Comparison of ENCODE assay signal across 14 mouse cellular contexts in genomic region chr19:53564174-53564573, GRCm38 (mm10). TPM values are rescaled to one million over a fixed set of nuclear protein-coding genes. Genes with fewer than 3 reads are reported as not detected.
DNase-seq lines count a peak whose midpoint lies in the region; ATAC-seq and TF ChIP-seq lines count a peak whose summit lies in the region.
"Had no signal": no experiment of that assay in that cellular context is flagged by ENCODE, and none has a peak within 500 bp of the region (broad histone marks: within the 10 kb centered on the region; RNA-seq: fewer than 3 reads in every experiment).

No protein-coding gene starts in this region.

- WGBS in kidney, postnatal 0 days: 32% methylated on average over 4 of the region's 4 CpGs

- H3K27ac ChIP-seq in kidney, postnatal 0 days: no peak overlapping the region
- H3K27ac ChIP-seq: embryonic facial prominence, embryonic 13.5 days; heart, embryonic 13.5 days; hindbrain, embryonic 13.5 days had no signal

- H3K4me1 ChIP-seq in kidney, postnatal 0 days (replicated peaks; ENCODE audit: insufficient read depth, low read length): no peaks in the 10 kb centered on the region; the same call in 1 of the 2 replicates
- H3K4me1 ChIP-seq: embryonic facial prominence, embryonic 13.5 days had no signal

- H3K4me3 ChIP-seq in kidney, postnatal 0 days (replicated peaks; ENCODE audit: low read depth, low read length): no peak overlapping the region
- H3K4me3 ChIP-seq: embryonic facial prominence, embryonic 13.5 days; heart, embryonic 13.5 days; hindbrain, embryonic 13.5 days had no signal

- no peaks in the 10 kb centered on the region for H3K36me3 ChIP-seq in kidney, postnatal 0 days (ENCODE audit: insufficient read depth, low read length)
- H3K36me3 ChIP-seq: embryonic facial prominence, embryonic 13.5 days; heart, embryonic 13.5 days; hindbrain, embryonic 13.5 days had no signal

- DNase-seq in adrenal gland, adult 2 months: peak; percentile 53
- no peak for DNase-seq in adrenal gland, postnatal 4 days (ENCODE audit: low spot score in 2 of 2)
- peak; percentile 67 to 68 for DNase-seq in kidney, adult 8-10 months
- no peak for DNase-seq in kidney, postnatal 4 days
- DNase-seq in kidney, postnatal 0 days (ENCODE audit: low spot score): no peak
- DNase-seq in cerebellum, adult 11 months: no peak
- DNase-seq in B cell, adult 2 months: no peak
- DNase-seq: cerebellum, postnatal 14 days; lung, adult 2 months had no signal

- H3K9ac ChIP-seq in kidney, postnatal 0 days (ENCODE audit: low read depth, low read length): no peak overlapping the region
- H3K9ac ChIP-seq: embryonic facial prominence, embryonic 13.5 days; heart, embryonic 13.5 days; hindbrain, embryonic 13.5 days had no signal

- no peaks in the 10 kb centered on the region for H3K9me3 ChIP-seq in kidney, postnatal 0 days (replicated peaks; ENCODE audit: low read length)
- H3K9me3 ChIP-seq: embryonic facial prominence, embryonic 13.5 days; hindbrain, embryonic 13.5 days had no signal

- H3K4me2 ChIP-seq in kidney, postnatal 0 days (ENCODE audit: low read length): no peak overlapping the region
- H3K4me2 ChIP-seq: embryonic facial prominence, embryonic 13.5 days; heart, embryonic 13.5 days; hindbrain, embryonic 13.5 days had no signal

- no peaks in the 10 kb centered on the region for H3K27me3 ChIP-seq in kidney, postnatal 0 days (ENCODE audit: insufficient read depth, low read length)
- H3K27me3 ChIP-seq: embryonic facial prominence, embryonic 13.5 days; heart, embryonic 13.5 days; hindbrain, embryonic 13.5 days had no signal

- TF ChIP-seq CTCF in kidney, postnatal 0 days (IDR thresholded peaks at IDR 0.05; ENCODE audit: low read depth): no peak

- ATAC-seq in kidney, postnatal 0 days (replicated peaks; ENCODE audit: low FRiP score, low read depth): peak; percentile 73; the same call in 1 of the 2 replicates
- 0 out of 2 replicates have a peak, but pooled peaks have one; percentile 6 for ATAC-seq in neutrophil, adult 5-6 weeks (ENCODE audit: extremely low read depth, insufficient number of reproducible peaks, low FRiP score, poor library complexity, severe bottlenecking)
- ATAC-seq: forebrain, embryonic 14.5 days had no signal

RNA-seq across cellular contexts. Expression of gene Nutf2-ps1, which starts 24.7 kb away (rescaled TPM):
- 10 to 100 TPM; 72.7 to 98.1 TPM for total RNA-seq in adrenal gland, adult 2 months (2021)
- 72.0 and 89.9 TPM in 2 replicates for polyA plus RNA-seq in adrenal gland, adult 2 months (2012; rRNA removed)
- total RNA-seq in adrenal gland, postnatal 4 days (2021): 10 to 100 TPM; 88.1 to 98.9 TPM
- polyA plus RNA-seq in kidney, postnatal 0 days (2015; fragmentation: Nextera tagmentation; extraction: Ambion mirVana): 287 TPM in 2 replicates
- total RNA-seq in neutrophil, adult 5-6 weeks (2017): 4.2 and 10.1 TPM in 2 replicates

RNA-seq across cellular contexts. Expression of gene Dusp5, which starts 35.3 kb away (rescaled TPM):
- total RNA-seq in adrenal gland, adult 2 months (2021): 10 to 100 TPM in 1 of 2 experiments, 1 to 10 TPM in 1; 8.8 to 15.3 TPM
- 4.5 and 6.5 TPM in 2 replicates for polyA plus RNA-seq in adrenal gland, adult 2 months (2012; rRNA removed)
- total RNA-seq in adrenal gland, postnatal 4 days (2021): 1 to 10 TPM; 6.0 to 7.9 TPM
- 8.1 and 8.7 TPM in 2 replicates for polyA plus RNA-seq in kidney, postnatal 0 days (2015; fragmentation: Nextera tagmentation; extraction: Ambion mirVana)
- 18.5 and 21.2 TPM in 2 replicates for total RNA-seq in neutrophil, adult 5-6 weeks (2017)

RNA-seq across cellular contexts. Expression of gene Smc3, which starts 36.0 kb away (rescaled TPM):
- total RNA-seq in adrenal gland, adult 2 months (2021): 10 to 100 TPM; 28.8 to 32.0 TPM
- polyA plus RNA-seq in adrenal gland, adult 2 months (2012; rRNA removed): 2.2 and 2.5 TPM in 2 replicates
- 10 to 100 TPM; 49.4 to 55.9 TPM for total RNA-seq in adrenal gland, postnatal 4 days (2021)
- polyA plus RNA-seq in kidney, postnatal 0 days (2015; fragmentation: Nextera tagmentation; extraction: Ambion mirVana): 49.8 and 53.8 TPM in 2 replicates
- 105 and 114 TPM in 2 replicates for total RNA-seq in neutrophil, adult 5-6 weeks (2017)

Comparison
In these comparisons a context has a peak if more than half of its experiments do, and no peak if none do; other contexts are left out.
1. DNase-seq: peak in adrenal gland, adult 2 months (single experiment) and kidney, adult 8-10 months (2 of 2); none in adrenal gland, postnatal 4 days (0 of 2), kidney, postnatal 4 days (0 of 2), kidney, postnatal 0 days (single experiment), cerebellum, adult 11 months (single experiment) and B cell, adult 2 months (0 of 2).